In genomic region chr2:103600165-103600891, GRCm38 (mm10) we compare ENCODE assay signal across 8 mouse cellular contexts. TPM values are rescaled to one million over a fixed set of nuclear protein-coding genes. Genes with fewer than 3 reads are reported as not detected.
A peak's percentile ranks its signal among the peaks of the same experiment; 100 is the strongest.
DNase-seq lines count a peak whose midpoint lies in the region; ATAC-seq and TF ChIP-seq lines count a peak whose summit lies in the region.

No protein-coding gene starts in this region.

- WGBS in cerebellum, adult 2 months, result 55% methylated on average over 8 of the region's 8 CpGs
- WGBS in midbrain, embryonic 16.5 days, result 14% methylated on average over 8 of the region's 8 CpGs

- H3K36me3 ChIP-seq in midbrain, embryonic 16.5 days (ENCODE audit: control insufficient read depth, insufficient read depth, low read length), result no peaks in the 10 kb centered on the region

- no peaks in the 10 kb centered on the region for H3K27me3 ChIP-seq in cerebellum, adult 2 months (ENCODE audit: control insufficient read depth, insufficient read depth, low read length)
- H3K27me3 ChIP-seq in midbrain, embryonic 16.5 days (ENCODE audit: control insufficient read depth, insufficient read depth, low read depth, low read length), result no peaks in the 10 kb centered on the region

- peak; percentile 83 for ATAC-seq in inflammation-experienced regulatory T-cells, adult 6 months
- peak; percentile 79 for ATAC-seq in midbrain, embryonic 16.5 days

- H3K4me1 ChIP-seq in cerebellum, adult 2 months (ENCODE audit: control insufficient read depth, insufficient read depth, low read length), result peaks cover 7% of the 10 kb centered on the region; the same call in 1 of the 2 replicates
- H3K4me1 ChIP-seq in midbrain, embryonic 16.5 days (ENCODE audit: control insufficient read depth, insufficient read depth, low read length), result peaks cover 16% of the 10 kb centered on the region

- no peak for TF ChIP-seq POLR2A in cerebellum, adult 2 months (IDR thresholded peaks at IDR 0.05; ENCODE audit: borderline replicate concordance, insufficient read depth, low read length)
- no peak for TF ChIP-seq POLR2A in brain, embryonic 14.5 days (IDR thresholded peaks at IDR 0.05; ENCODE audit: borderline replicate concordance, extremely low read depth, insufficient read depth, insufficient read length, poor library complexity, severe bottlenecking)

- TF ChIP-seq CTCF in cerebellum, adult 2 months (IDR thresholded peaks at IDR 0.05; ENCODE audit: borderline replicate concordance, insufficient read depth, low read depth, low read length), result no peak
- no peak for TF ChIP-seq CTCF in brain, embryonic 14.5 days (IDR thresholded peaks at IDR 0.05; ENCODE audit: borderline replicate concordance, extremely low read depth, insufficient read depth, insufficient read length)

- no peaks in the 10 kb centered on the region for H3K9me3 ChIP-seq in midbrain, embryonic 16.5 days (replicated peaks; ENCODE audit: control insufficient read depth, low read length, poor library complexity, severe bottlenecking)

- peak overlapping the region; percentile 15; the same call in 1 of the 2 replicates for H3K9ac ChIP-seq in midbrain, embryonic 16.5 days (ENCODE audit: low read depth, low read length)

- no peak overlapping the region for H3K4me3 ChIP-seq in cerebellum, adult 2 months (replicated peaks; ENCODE audit: insufficient read depth, low read depth, low read length)
- no peak overlapping the region for H3K4me3 ChIP-seq in midbrain, embryonic 16.5 days (ENCODE audit: low read depth, low read length)

- DNase-seq in cerebellum, adult 2 months, result peak; percentile 38 to 50
- no peak for DNase-seq in cerebellum, adult 8-10 months
- DNase-seq in brain, embryonic 14.5 days (ENCODE audit: low read depth), result peak; percentile 90
- peak; percentile 57 to 73 for DNase-seq in gastrocnemius, adult 8-10 months (ENCODE audit: low spot score in 2 of 2)
- DNase-seq in left cerebral cortex, adult 8-10 months (ENCODE audit: low spot score in 2 of 2), result peak; percentile 20 to 61
- DNase-seq in urinary bladder, postnatal 10 days (ENCODE audit: low spot score), result no peak

- no peak overlapping the region for H3K4me2 ChIP-seq in midbrain, embryonic 16.5 days (ENCODE audit: low read length)

- H3K27ac ChIP-seq in cerebellum, adult 2 months (ENCODE audit: insufficient read depth, low read length), result no peak overlapping the region
- H3K27ac ChIP-seq in midbrain, embryonic 16.5 days (ENCODE audit: low read length), result peak overlapping the region; percentile 56

RNA-seq across cellular contexts. Expression of gene Abtb2, which starts 34.2 kb away (rescaled TPM):
- 14.9 and 16.0 TPM in 2 replicates for polyA plus RNA-seq in cerebellum, adult 2 months (2012; rRNA removed)
- polyA plus RNA-seq in brain, embryonic 14.5 days (2012; rRNA removed), result 14.3 and 16.7 TPM in 2 replicates
- total RNA-seq in gastrocnemius, adult 8-10 months (2022), result 1 to 10 TPM; 5.1 to 8.8 (median 7.5) TPM
- 10 to 100 TPM in 2 of 3 experiments, 1 to 10 TPM in 1; 7.6 to 11.6 (median 10.8) TPM for polyA plus RNA-seq in inflammation-experienced regulatory T-cells, adult 6 months (2017; shearing (Covaris generic))
- total RNA-seq in left cerebral cortex, adult 8-10 months (2022), result 1 to 10 TPM; 8.2 to 9.0 (median 8.7) TPM
- 8.7 and 9.0 TPM in 2 replicates for polyA plus RNA-seq in midbrain, embryonic 16.5 days (2015; fragmentation: Nextera tagmentation; extraction: Ambion mirVana)

Comparison
In these comparisons a context has a peak if more than half of its experiments do, and no peak if none do; other contexts are left out.
1. DNase-seq: peak in cerebellum, adult 2 months (2 of 2), brain, embryonic 14.5 days (single experiment), gastrocnemius, adult 8-10 months (2 of 2) and left cerebral cortex, adult 8-10 months (2 of 2); none in cerebellum, adult 8-10 months (single experiment) and urinary bladder, postnatal 10 days (single experiment).